Mouse (Mus musculus): ENCODE measurements around the gene Zbtb24. TPM values are rescaled to one million over a fixed set of nuclear protein-coding genes. Genes with fewer than 3 reads are reported as not detected.
A peak's percentile ranks its signal among the peaks of the same experiment; 100 is the strongest.

The Zbtb24 gene
- polyA plus RNA-seq, 1 experiment from 2014 or later, result 9.4 TPM

DNA sequence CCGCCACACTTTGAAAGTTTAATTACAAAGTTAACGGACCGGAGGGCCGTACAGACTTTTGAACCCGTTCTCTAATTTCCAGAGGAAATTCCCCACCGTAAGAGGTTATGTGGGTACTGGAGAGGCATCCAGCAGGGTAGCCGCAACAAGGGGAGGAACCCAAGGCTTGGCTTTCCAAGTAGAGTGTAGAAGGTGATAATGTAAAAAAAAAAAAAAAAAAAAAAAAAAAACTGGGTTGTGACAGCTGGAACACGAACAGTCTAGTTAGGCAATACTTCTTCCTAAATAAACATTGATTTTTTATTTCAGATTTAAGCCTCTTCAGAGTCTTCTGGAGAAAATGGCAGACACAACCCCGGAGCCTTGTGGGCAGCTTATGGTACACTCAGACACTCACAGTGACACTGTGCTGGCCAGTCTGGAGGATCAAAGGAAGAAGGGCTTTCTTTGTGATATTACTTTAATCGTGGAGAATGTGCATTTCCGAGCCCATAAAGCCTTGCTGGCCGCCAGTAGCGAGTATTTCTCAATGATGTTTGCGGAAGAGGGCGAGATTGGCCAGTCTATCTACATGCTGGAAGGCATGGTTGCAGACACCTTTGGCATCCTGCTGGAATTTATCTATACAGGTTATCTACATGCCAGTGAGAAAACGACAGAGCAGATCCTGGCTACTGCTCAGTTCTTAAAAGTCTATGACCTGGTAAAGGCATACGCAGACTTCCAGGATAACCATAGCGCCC, 768 bp downstream of the Zbtb24 start:
- 55% methylated on average over 15 of the region's 18 CpGs for WGBS (ENCODE audit: missing documents)
- H3K79me2 ChIP-seq (ENCODE audit: inconsistent target), result peaks cover 35% of the 10 kb centered on the region
- peak overlapping the region; percentile 24; the same call in 1 of the 2 replicates for H3K27ac ChIP-seq
- peak overlapping the region; percentile 59 for H3K4me3 ChIP-seq (ENCODE audit: inconsistent target)
- H3K36me3 ChIP-seq (ENCODE audit: inconsistent target), result peaks cover 12% of the 10 kb centered on the region

DNA sequence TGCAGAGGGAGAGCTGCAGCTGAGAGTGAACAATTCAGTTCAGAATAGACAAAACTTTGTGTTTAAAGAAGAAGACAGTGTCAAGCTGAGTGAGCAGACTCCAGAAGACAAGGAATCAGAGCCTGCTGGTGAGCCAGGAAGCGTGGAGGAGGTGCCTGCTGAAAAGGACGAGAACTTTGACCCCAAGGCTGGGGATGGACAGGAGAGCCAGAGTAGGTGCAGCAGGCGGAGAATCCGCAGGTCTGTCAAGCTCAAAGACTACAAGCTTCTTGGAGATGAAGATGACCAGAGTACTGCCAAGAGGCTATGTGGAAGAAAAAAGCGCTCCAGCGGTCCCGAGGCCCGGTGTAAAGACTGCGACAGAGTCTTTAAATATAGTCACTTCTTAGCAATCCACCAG, 1.5 kb downstream of the Zbtb24 start:
- WGBS (ENCODE audit: missing documents), result 96% methylated on average over 9 of the region's 9 CpGs
- H3K79me2 ChIP-seq (ENCODE audit: inconsistent target), result peaks cover 35% of the 10 kb centered on the region
- no peak overlapping the region for H3K4me3 ChIP-seq (ENCODE audit: inconsistent target)
- H3K36me3 ChIP-seq (ENCODE audit: inconsistent target), result peaks cover 19% of the 10 kb centered on the region
- no peak overlapping the region for H3K27ac ChIP-seq

DNA sequence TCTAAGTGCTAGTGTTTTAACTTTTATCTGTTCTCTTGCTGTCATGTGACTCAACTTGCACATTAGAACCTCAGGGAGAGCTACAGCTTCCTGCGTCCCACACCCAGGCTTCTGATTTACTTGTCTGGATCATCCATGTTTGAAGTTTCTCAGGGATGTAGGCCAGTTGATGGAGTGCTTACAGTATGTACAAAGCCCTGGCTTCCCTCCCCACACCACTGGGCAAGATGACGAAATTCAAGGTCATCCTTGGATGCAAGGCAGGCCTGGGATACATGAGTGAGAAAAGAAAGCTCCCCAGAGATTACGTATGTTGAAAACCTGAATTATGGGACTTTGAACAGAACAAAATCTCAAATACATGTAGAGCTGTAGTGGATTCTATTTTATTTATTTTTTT, 2.6 kb downstream of the Zbtb24 start:
- H3K27ac ChIP-seq, result no peak overlapping the region
- peaks cover 27% of the 10 kb centered on the region for H3K36me3 ChIP-seq (ENCODE audit: inconsistent target)
- H3K79me2 ChIP-seq (ENCODE audit: inconsistent target), result peaks cover 35% of the 10 kb centered on the region
- no peak overlapping the region for H3K4me3 ChIP-seq (ENCODE audit: inconsistent target)
- 93% methylated on average over 3 of the region's 3 CpGs for WGBS (ENCODE audit: missing documents)

DNA sequence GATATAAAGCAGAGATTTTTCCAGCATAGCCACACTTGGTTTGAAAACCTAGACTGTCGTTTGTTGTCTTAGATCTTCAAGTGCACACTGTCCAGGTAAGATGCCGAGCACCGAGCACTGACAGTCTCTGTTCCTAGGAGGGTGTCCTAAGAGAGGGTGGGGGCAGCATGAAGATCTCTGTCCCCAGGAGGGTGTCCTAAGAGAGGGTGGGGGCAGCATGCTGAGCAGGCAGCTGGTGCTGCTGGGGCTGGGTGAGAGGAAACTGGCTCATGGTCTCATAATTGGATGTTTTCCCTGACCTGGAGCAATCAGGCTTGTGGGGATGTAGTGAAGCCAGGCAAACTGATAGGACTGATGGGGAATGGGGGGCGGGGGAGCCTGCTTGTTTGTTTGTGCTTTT, 9.8 kb downstream of the Zbtb24 start:
- WGBS (ENCODE audit: missing documents), result 98% methylated on average over 4 of the region's 4 CpGs

DNA sequence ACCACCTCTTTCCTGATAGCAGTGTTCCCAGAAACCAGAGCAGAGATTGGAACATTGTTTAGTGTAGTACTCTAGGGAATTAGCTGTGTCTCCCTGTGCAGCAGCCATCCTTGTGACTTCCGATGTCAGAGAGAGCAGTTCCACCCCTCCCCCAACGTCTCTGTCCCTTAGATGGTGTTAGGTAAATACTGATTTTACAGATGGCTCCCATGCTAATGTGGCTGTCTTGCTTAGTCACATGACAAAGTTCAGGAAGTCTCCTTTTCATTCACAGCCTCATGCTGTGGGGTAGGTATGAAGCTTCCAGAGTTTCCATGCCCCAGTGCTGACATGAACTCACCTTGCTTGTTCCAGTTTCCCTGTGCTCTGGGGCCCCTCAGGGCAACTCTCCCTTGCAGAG, 10.3 kb downstream of the Zbtb24 start:
- 75% methylated on average over 2 of the region's 2 CpGs for WGBS (ENCODE audit: missing documents)
- H3K79me2 ChIP-seq (ENCODE audit: inconsistent target), result no peaks in the 10 kb centered on the region
- H3K36me3 ChIP-seq (ENCODE audit: inconsistent target), result peaks cover 44% of the 10 kb centered on the region
- no peak overlapping the region for H3K27ac ChIP-seq
- no peak overlapping the region for H3K4me3 ChIP-seq (ENCODE audit: inconsistent target)

More for the DNA sequence above, 9.8 kb downstream of the Zbtb24 start:
- H3K27ac ChIP-seq, result no peak overlapping the region
- no peak overlapping the region for H3K4me3 ChIP-seq (ENCODE audit: inconsistent target)
- H3K79me2 ChIP-seq (ENCODE audit: inconsistent target), result no peaks in the 10 kb centered on the region
- H3K36me3 ChIP-seq (ENCODE audit: inconsistent target), result peaks cover 47% of the 10 kb centered on the region

DNA sequence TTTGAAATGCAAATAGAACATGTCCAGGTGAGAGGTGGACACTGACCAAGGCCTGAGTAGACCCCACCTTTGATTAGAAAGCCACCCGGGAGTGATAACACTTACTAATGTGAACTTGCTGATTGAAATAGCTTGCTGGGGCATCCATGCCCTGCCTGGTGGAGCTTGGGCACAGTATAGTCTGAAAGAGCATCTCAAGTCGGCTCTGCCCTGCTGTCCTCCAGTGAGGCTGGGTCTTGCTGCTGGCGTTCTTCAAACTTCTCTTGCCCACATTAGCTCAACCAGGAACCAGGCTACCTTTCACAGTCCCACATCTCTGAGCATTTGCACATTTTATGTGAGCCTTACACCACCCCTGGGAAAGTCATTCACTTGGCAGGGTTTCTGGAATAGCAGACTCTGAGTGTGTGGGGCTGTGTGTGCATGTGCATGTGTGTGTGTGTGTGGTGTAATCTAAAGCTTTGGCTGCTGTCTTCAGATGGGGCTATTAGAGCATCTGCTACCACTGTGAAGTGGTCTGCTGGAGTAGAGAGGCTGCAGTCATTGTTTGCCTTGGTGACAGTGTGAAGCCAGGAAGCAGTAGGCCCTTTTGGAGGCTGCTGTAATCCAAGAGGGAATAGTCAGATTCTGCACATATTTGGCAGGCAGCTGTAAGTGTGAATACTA, 11.0 kb downstream of the Zbtb24 start:
- Histone ChIP-seq H3K36me3 (ENCODE audit: inconsistent target) (peaks cover 37% of the 10 kb centered on the region), H3K27ac (no peak overlapping the region), H3K79me2 (ENCODE audit: inconsistent target) (no peaks in the 10 kb centered on the region), H3K4me3 (ENCODE audit: inconsistent target) (no peak overlapping the region)
- 98% methylated on average over 2 of the region's 3 CpGs for WGBS (ENCODE audit: missing documents)

DNA sequence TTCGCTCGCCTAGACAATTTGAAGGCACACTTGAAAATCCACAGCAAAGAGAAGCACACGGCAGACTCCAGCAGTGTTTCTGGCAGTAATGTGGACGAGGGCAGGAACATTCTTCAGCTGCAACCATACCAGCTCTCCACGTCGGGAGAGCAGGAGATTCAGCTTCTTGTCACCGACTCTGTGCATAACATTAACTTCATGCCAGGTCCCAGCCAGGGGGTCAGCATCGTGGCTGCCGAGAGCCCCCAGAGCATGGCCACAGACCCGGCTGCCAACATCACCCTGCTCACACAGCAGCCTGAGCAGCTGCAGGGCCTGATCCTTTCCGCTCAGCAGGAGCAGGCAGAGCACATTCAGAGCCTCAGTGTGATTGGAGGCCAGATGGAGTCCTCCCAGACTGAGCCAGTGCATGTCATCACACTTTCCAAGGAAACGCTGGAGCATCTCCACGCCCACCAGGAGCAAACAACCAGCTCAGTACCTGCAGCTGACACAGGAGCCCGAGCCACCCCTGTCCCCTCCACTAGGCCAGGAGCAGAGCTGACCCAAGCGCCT, 14.3 kb downstream of the Zbtb24 start:
- peaks cover 25% of the 10 kb centered on the region for H3K36me3 ChIP-seq (ENCODE audit: inconsistent target)
- WGBS (ENCODE audit: missing documents), result 95% methylated on average over 15 of the region's 15 CpGs

DNA sequence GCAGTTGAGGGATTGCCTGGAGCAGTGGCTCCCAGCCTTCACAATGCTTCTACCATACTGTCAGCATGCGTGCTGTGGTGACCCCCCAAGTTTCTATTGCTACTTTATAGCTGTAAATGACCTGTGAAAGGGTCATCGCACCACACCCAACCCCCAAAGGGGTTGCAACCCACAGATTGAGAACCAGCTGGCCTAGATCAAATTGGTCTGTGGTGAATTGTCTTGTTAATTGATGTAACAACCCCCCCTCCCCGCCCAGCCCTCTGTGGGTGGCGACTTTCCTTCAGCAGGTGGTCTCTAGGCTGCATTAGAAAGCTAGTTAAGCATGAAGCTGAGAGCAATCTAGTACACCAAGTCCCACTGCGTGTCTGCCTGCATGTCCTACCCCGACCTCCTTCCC, 17.1 kb downstream of the Zbtb24 start:
- Histone ChIP-seq H3K4me3 (ENCODE audit: inconsistent target) (no peak overlapping the region), H3K27ac (no peak overlapping the region), H3K79me2 (ENCODE audit: inconsistent target) (no peaks in the 10 kb centered on the region), H3K36me3 (ENCODE audit: inconsistent target) (peaks cover 17% of the 10 kb centered on the region)
- 88% methylated on average over 6 of the region's 6 CpGs for WGBS (ENCODE audit: missing documents)

More for the DNA sequence above, 14.3 kb downstream of the Zbtb24 start:
- no peak overlapping the region for H3K4me3 ChIP-seq (ENCODE audit: inconsistent target)
- H3K27ac ChIP-seq, result no peak overlapping the region
- H3K79me2 ChIP-seq (ENCODE audit: inconsistent target), result no peaks in the 10 kb centered on the region

DNA sequence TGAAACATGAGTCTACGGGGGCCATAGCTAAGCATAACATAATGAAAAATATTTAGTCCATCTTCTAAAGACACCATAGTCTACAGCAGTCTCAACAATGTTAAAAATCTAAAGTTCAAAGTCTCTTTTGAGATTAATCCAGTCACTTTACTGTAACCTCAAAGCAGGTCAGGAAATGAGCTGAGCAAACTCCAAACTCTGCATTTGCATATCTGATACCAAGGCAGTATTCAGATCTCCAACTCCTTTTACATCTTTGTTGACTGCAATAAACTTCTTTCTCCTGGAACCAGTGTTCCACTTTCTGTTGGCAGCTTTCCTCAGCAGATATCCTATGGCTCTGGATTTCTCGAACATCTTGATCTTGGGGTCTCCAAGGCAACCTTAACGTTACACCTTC, 20.5 kb downstream of the Zbtb24 start:
- 89% methylated on average over 3 of the region's 3 CpGs for WGBS (ENCODE audit: missing documents)
- Histone ChIP-seq H3K27ac (no peak overlapping the region), H3K79me2 (ENCODE audit: inconsistent target) (no peaks in the 10 kb centered on the region)

DNA sequence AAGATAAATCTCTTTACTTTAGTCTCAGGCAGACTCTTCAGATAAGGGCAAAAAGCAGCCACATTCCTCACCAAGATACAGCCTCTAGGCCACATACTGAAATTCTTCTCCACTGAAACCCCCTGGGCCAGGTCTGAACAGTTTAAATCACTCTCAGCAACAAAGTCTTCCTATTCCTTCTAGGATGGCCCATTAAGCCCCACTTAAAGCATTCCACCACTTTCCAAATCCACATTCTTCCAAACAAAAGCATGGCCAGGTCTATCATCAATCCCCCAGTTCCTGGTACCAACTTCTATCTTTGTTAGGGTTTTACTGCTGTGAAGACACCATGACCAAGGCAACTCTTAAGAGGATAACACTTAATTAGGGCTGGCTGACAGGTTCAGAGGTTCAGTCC, 22.4 kb downstream of the Zbtb24 start:
- Histone ChIP-seq H3K36me3 (ENCODE audit: inconsistent target) (no peaks in the 10 kb centered on the region), H3K27ac (no peak overlapping the region), H3K4me3 (ENCODE audit: inconsistent target) (no peak overlapping the region), H3K79me2 (ENCODE audit: inconsistent target) (peaks cover under 1% of the 10 kb centered on the region; the same call in 1 of the 2 replicates)

More for the DNA sequence above, 20.5 kb downstream of the Zbtb24 start:
- Histone ChIP-seq H3K36me3 (ENCODE audit: inconsistent target) (no peaks in the 10 kb centered on the region), H3K4me3 (ENCODE audit: inconsistent target) (no peak overlapping the region)

DNA sequence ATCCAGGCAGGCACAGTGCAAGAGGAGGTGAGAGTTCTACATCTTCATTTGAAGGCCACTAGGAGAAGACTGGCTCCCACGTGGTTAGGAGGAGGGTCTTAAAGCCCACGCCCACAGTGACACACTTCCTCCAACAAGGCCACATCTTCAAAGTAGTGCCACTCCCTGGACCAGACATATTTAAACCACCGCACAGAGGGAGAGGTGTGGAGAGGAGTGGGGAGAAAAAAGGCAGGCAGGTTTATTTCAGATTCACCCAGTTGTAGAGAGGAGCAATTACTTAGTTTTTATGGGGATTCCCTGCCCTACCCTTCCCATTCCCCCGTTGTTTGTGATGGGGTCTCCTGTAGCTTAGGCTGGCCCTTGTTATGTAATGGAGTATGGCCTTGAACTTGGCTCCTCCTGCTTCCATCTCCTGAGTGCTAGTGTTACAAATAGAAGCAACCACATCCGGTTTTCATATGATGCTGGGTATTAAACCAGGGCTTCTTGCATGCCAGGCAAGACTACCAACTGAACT, 22.8 kb downstream of the Zbtb24 start:
- 29% methylated on average over 5 of the region's 5 CpGs for WGBS (ENCODE audit: missing documents)
- Histone ChIP-seq H3K4me3 (ENCODE audit: inconsistent target) (no peak overlapping the region), H3K79me2 (ENCODE audit: inconsistent target) (peaks cover 6% of the 10 kb centered on the region; the same call in 1 of the 2 replicates), H3K27ac (peak overlapping the region; percentile 80), H3K36me3 (ENCODE audit: inconsistent target) (no peaks in the 10 kb centered on the region)

DNA sequence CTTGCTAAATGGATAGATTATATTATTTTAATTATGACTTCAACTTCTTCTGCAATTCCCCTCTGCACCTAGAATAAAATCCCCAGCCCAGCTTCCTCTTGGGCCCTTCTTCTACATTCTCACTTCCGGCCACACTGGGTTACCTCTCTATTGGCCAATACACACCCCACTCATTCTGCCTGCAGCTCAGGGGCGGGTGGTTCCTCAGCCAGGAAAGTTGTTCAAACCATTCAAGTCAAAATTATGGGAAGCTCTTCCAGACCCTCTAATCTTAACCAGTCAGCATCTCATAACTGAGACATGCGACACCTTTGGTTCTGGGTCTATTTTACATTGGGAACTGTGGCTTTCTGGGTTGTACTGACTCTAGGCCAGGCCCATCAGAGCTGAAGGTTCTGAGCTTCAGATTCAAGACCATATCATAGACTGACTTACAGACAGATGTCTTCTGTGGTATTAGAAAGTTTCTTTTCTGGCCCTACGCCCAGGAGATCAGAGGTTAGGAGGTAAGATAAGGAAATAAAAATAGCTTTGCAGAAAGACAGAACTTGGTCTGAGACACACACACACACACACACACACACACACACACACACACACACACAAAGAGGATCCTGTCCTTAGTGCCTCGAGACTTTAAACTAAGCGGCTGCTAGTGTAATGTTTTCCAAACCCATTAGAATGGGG, 23.7 kb downstream of the Zbtb24 start:
- peaks cover 15% of the 10 kb centered on the region; the same call in 1 of the 2 replicates for H3K79me2 ChIP-seq (ENCODE audit: inconsistent target)
- 0 out of 2 replicates have a peak, but pooled peaks cover under 1% of the 10 kb centered on the region for H3K36me3 ChIP-seq (ENCODE audit: inconsistent target)
- WGBS (ENCODE audit: missing documents), result 17% methylated on average over 4 of the region's 6 CpGs
- H3K4me3 ChIP-seq (ENCODE audit: inconsistent target), result no peak overlapping the region
- peak overlapping the region; percentile 80 for H3K27ac ChIP-seq

DNA sequence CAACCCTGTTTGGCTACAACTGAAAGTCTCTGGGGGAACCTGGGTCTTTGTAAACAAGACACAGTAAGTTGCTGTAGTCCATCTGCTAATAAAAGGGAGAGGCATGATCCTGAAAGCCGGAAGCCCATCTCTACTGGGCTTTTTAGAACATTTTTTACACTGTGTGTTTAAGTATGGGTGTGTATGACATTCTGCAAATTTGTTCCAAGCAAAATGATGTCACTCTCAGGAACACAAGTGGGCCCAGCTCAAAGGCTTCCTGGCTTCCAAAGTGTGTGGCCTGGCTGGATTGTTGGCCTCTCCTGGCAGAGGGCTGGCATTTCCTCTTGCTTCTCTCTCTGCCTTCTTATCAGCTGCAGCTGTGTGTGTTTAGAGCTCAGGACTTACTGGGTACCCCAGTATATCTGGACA, 24.8 kb downstream of the Zbtb24 start:
- no peak overlapping the region for H3K4me3 ChIP-seq (ENCODE audit: inconsistent target)
- H3K36me3 ChIP-seq (ENCODE audit: inconsistent target), result peaks cover 9% of the 10 kb centered on the region; the same call in 1 of the 2 replicates
- H3K27ac ChIP-seq, result peak overlapping the region; percentile 80
- WGBS (ENCODE audit: missing documents), result 100% methylated on average over 1 of the region's 1 CpGs
- H3K79me2 ChIP-seq (ENCODE audit: inconsistent target), result peaks cover 17% of the 10 kb centered on the region; the same call in 1 of the 2 replicates

All from macrophage (primary cell).